Mouse (Mus musculus): Measurements from ENCODE around the gene Dcaf12.

GRCm38 (mm10) chr4:41286420-41286819 lies 28.3 kb downstream of the Dcaf12 start:
- TF ChIP-seq CTCF (IDR thresholded peaks at IDR 0.05; ENCODE audit: control insufficient read depth, insufficient read depth, insufficient replicate concordance, low read depth, low read length) (peak; percentile 4; the same call in 1 of the 2 replicates), POLR2A (IDR thresholded peaks at IDR 0.05; ENCODE audit: control insufficient read depth, low read depth, low read length) (no peak)
